Mouse (Mus musculus): ENCODE data around the gene 1700001C19Rik.
A peak's percentile ranks its signal among the peaks of the same experiment; 100 is the strongest.

The 1700001C19Rik gene

DNA sequence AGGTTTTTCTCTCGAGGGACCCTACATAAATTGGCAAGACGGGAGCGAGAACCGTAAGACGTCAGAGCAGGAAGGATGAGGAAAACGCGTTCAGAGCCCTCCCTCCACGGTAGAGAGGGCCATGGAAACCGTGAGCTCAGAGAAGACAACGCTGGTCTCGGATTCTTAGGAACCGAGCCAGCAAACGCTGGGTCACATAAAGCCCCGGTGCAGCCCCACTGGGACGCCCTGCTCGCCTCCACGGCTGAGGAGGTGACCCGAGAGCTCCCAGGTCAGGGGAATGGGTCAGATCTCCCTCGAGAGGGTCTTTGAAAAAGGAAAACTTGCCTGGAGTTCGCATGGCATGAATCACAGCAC is 68.1 kb downstream of the 1700001C19Rik start:
- DNase-seq = peak in 1 of 2 experiments; percentile 25

GRCm38 (mm10) chr17:47368401-47369086 is 68.6 kb downstream of the 1700001C19Rik start, which contains the start of gene Mrps10:
TSS of gene Mrps10 (plus strand) at chr17:47368887.
- DNase-seq = peak; percentile 88 to 89

Measured in cerebellum, adult 18-20 months (tissue).